Mouse (Mus musculus): ENCODE results near the gene Gm11938. TPM values are rescaled to one million over a fixed set of nuclear protein-coding genes. Genes with fewer than 3 reads are reported as not detected.
"Not testable (repeated sequence)": the region's sequence is repeated elsewhere in the genome, so short reads cannot be mapped to it uniquely, and the experiment has no call there.

Gm11938 gene
- total RNA-seq, 1 experiment = not detected

GRCm38 (mm10) chr11:99628138-99628537, 25.0 kb upstream of the Gm11938 start, which contains the start of gene Krtap4-1:
Gene Krtap4-1, minus strand, starts transcription at chr11:99628238.
- Histone ChIP-seq H3K4me3 (ENCODE audit: insufficient read depth in 1 of 2, low read depth in 1 of 2, low read length in 2 of 2, poor library complexity in 1 of 2, severe bottlenecking in 1 of 2) (0 out of 4 replicates have a peak within 1 kb of the TSS, but pooled peaks of 1 of the 2 experiments have one; percentile 0), H3K36me3 (ENCODE audit: control insufficient read depth, insufficient read depth, low read length, poor library complexity, severe bottlenecking) (no peaks in the 10 kb centered on the region), H3K27ac (ENCODE audit: insufficient read depth, low read depth, low read length, poor library complexity, severe bottlenecking) (no peak within 1 kb of the TSS), H3K4me1 (ENCODE audit: control insufficient read depth in 2 of 2, insufficient read depth in 2 of 2, low read length in 2 of 2, poor library complexity in 1 of 2) (no peaks in the 10 kb centered on the region), H3K9me3 (ENCODE audit: control insufficient read depth, insufficient read depth, low read depth, low read length) (no peaks in the 10 kb centered on the region), H3K9ac (ENCODE audit: insufficient read depth, low read depth, low read length, poor library complexity, severe bottlenecking) (no peak within 1 kb of the TSS)
- TF ChIP-seq CHD2 (IDR thresholded peaks at IDR 0.05; ENCODE audit: low read depth, low read length) = no peak
- TF ChIP-seq HCFC1 (IDR thresholded peaks at IDR 0.05; ENCODE audit: borderline replicate concordance, insufficient read depth, low read length) = no peak
- no peak for TF ChIP-seq ZNF384 (IDR thresholded peaks at IDR 0.05; ENCODE audit: low read depth, low read length)
- TF ChIP-seq MAFK (IDR thresholded peaks at IDR 0.05; ENCODE audit: insufficient read depth, low read depth, low read length) = no peak
- no peak for TF ChIP-seq ZC3H11A (IDR thresholded peaks at IDR 0.05; ENCODE audit: borderline replicate concordance, low read depth, low read length)
- no peak for DNase-seq (ENCODE audit: low read depth, low spot score)
- in situ Hi-C loops (cut with MboI; ENCODE audit: low sequenced_read_pairs in 2 of 2, unreplicated experiment in 2 of 2) = no loop called here

GRCm38 (mm10) chr11:99620335-99620734, 17.2 kb upstream of the Gm11938 start, which contains the start of gene Gm11562:
Gene Gm11562, minus strand, starts transcription at chr11:99620435.
- Histone ChIP-seq H3K4me1 (ENCODE audit: control insufficient read depth in 2 of 2, insufficient read depth in 2 of 2, low read length in 2 of 2, poor library complexity in 1 of 2) (no peaks in the 10 kb centered on the region), H3K9me3 (ENCODE audit: control insufficient read depth, insufficient read depth, low read depth, low read length) (no peaks in the 10 kb centered on the region), H3K9ac (ENCODE audit: insufficient read depth, low read depth, low read length, poor library complexity, severe bottlenecking) (no peak within 1 kb of the TSS), H3K36me3 (ENCODE audit: control insufficient read depth, insufficient read depth, low read length, poor library complexity, severe bottlenecking) (no peaks in the 10 kb centered on the region), H3K4me3 (ENCODE audit: insufficient read depth in 1 of 2, low read depth in 1 of 2, low read length in 2 of 2, poor library complexity in 1 of 2, severe bottlenecking in 1 of 2) (no peak within 1 kb of the TSS), H3K27ac (ENCODE audit: insufficient read depth, low read depth, low read length, poor library complexity, severe bottlenecking) (no peak within 1 kb of the TSS)
- in situ Hi-C loops (cut with MboI; ENCODE audit: low sequenced_read_pairs in 2 of 2, unreplicated experiment in 2 of 2) = no loop called here
- no peak for DNase-seq (ENCODE audit: low read depth, low spot score)
- no peak for TF ChIP-seq CHD2 (IDR thresholded peaks at IDR 0.05; ENCODE audit: low read depth, low read length)
- no peak for TF ChIP-seq MAFK (IDR thresholded peaks at IDR 0.05; ENCODE audit: insufficient read depth, low read depth, low read length)
- no peak for TF ChIP-seq ZC3H11A (IDR thresholded peaks at IDR 0.05; ENCODE audit: borderline replicate concordance, low read depth, low read length)
- TF ChIP-seq HCFC1 (IDR thresholded peaks at IDR 0.05; ENCODE audit: borderline replicate concordance, insufficient read depth, low read length) = no peak
- TF ChIP-seq ZNF384 (IDR thresholded peaks at IDR 0.05; ENCODE audit: low read depth, low read length) = no peak

- no peak for DNase-seq (ENCODE audit: low read depth, low spot score)
- Histone ChIP-seq H3K9me3 (ENCODE audit: control insufficient read depth, insufficient read depth, low read depth, low read length) (no peaks in the 10 kb centered on the region), H3K9ac (ENCODE audit: insufficient read depth, low read depth, low read length, poor library complexity, severe bottlenecking) (no peak within 1 kb of the TSS), H3K4me3 (ENCODE audit: insufficient read depth in 1 of 2, low read depth in 1 of 2, low read length in 2 of 2, poor library complexity in 1 of 2, severe bottlenecking in 1 of 2) (no peak within 1 kb of the TSS), H3K36me3 (ENCODE audit: control insufficient read depth, insufficient read depth, low read length, poor library complexity, severe bottlenecking) (no peaks in the 10 kb centered on the region), H3K27ac (ENCODE audit: insufficient read depth, low read depth, low read length, poor library complexity, severe bottlenecking) (no peak within 1 kb of the TSS), H3K4me1 (ENCODE audit: control insufficient read depth in 2 of 2, insufficient read depth in 2 of 2, low read length in 2 of 2, poor library complexity in 1 of 2) (no peaks in the 10 kb centered on the region)
- in situ Hi-C loops (cut with MboI; ENCODE audit: low sequenced_read_pairs in 2 of 2, unreplicated experiment in 2 of 2) = no loop called here
- no peak for TF ChIP-seq HCFC1 (IDR thresholded peaks at IDR 0.05; ENCODE audit: borderline replicate concordance, insufficient read depth, low read length)
- no peak for TF ChIP-seq CHD2 (IDR thresholded peaks at IDR 0.05; ENCODE audit: low read depth, low read length)
Observed at GRCm38 (mm10) chr11:99614796-99615363, 11.8 kb upstream of the Gm11938 start, which contains the start of gene Krtap2-4. Gene Krtap2-4, minus strand, starts transcription at chr11:99614846.

- in situ Hi-C loops (cut with MboI; ENCODE audit: low sequenced_read_pairs in 2 of 2, unreplicated experiment in 2 of 2); H3K9ac ChIP-seq (ENCODE audit: insufficient read depth, low read depth, low read length, poor library complexity, severe bottlenecking); H3K4me1 ChIP-seq (ENCODE audit: control insufficient read depth in 2 of 2, insufficient read depth in 2 of 2, low read length in 2 of 2, poor library complexity in 1 of 2); H3K27ac ChIP-seq (ENCODE audit: insufficient read depth, low read depth, low read length, poor library complexity, severe bottlenecking); H3K9me3 ChIP-seq (ENCODE audit: control insufficient read depth, insufficient read depth, low read depth, low read length); H3K4me3 ChIP-seq (ENCODE audit: insufficient read depth in 1 of 2, low read depth in 1 of 2, low read length in 2 of 2, poor library complexity in 1 of 2, severe bottlenecking in 1 of 2); DNase-seq (ENCODE audit: low read depth, low spot score); H3K36me3 ChIP-seq (ENCODE audit: control insufficient read depth, insufficient read depth, low read length, poor library complexity, severe bottlenecking): not testable (repeated sequence)
Observed at GRCm38 (mm10) chr11:99610089-99610488, 7.0 kb upstream of the Gm11938 start, which contains the start of gene Gm11937. Gene Gm11937, minus strand, starts transcription at chr11:99610189.

GRCm38 (mm10) chr11:99609126-99609525, 6.0 kb upstream of the Gm11938 start:
- Histone ChIP-seq H3K27ac (ENCODE audit: insufficient read depth, low read depth, low read length, poor library complexity, severe bottlenecking) (no peak overlapping the region), H3K4me3 (ENCODE audit: insufficient read depth in 1 of 2, low read depth in 1 of 2, low read length in 2 of 2, poor library complexity in 1 of 2, severe bottlenecking in 1 of 2) (no peak overlapping the region), H3K9ac (ENCODE audit: insufficient read depth, low read depth, low read length, poor library complexity, severe bottlenecking) (no peak overlapping the region), H3K36me3 (ENCODE audit: control insufficient read depth, insufficient read depth, low read length, poor library complexity, severe bottlenecking) (no peaks in the 10 kb centered on the region), H3K9me3 (ENCODE audit: control insufficient read depth, insufficient read depth, low read depth, low read length) (no peaks in the 10 kb centered on the region), H3K4me1 (ENCODE audit: control insufficient read depth in 2 of 2, insufficient read depth in 2 of 2, low read length in 2 of 2, poor library complexity in 1 of 2) (no peaks in the 10 kb centered on the region)
- TF ChIP-seq HCFC1 (IDR thresholded peaks at IDR 0.05; ENCODE audit: borderline replicate concordance, insufficient read depth, low read length) = no peak
- in situ Hi-C loops (cut with MboI; ENCODE audit: low sequenced_read_pairs in 2 of 2, unreplicated experiment in 2 of 2) = no loop called here
- no peak for DNase-seq (ENCODE audit: low read depth, low spot score)

GRCm38 (mm10) chr11:99597742-99598141, 5.4 kb downstream of the Gm11938 start, which contains the start of gene Krtap9-3:
Gene Krtap9-3, minus strand, starts transcription at chr11:99598105.
- in situ Hi-C loops (cut with MboI; ENCODE audit: low sequenced_read_pairs in 2 of 2, unreplicated experiment in 2 of 2); H3K4me3 ChIP-seq (ENCODE audit: insufficient read depth in 1 of 2, low read depth in 1 of 2, low read length in 2 of 2, poor library complexity in 1 of 2, severe bottlenecking in 1 of 2); H3K27ac ChIP-seq (ENCODE audit: insufficient read depth, low read depth, low read length, poor library complexity, severe bottlenecking); H3K9me3 ChIP-seq (ENCODE audit: control insufficient read depth, insufficient read depth, low read depth, low read length); H3K4me1 ChIP-seq (ENCODE audit: control insufficient read depth in 2 of 2, insufficient read depth in 2 of 2, low read length in 2 of 2, poor library complexity in 1 of 2); H3K36me3 ChIP-seq (ENCODE audit: control insufficient read depth, insufficient read depth, low read length, poor library complexity, severe bottlenecking); DNase-seq (ENCODE audit: low read depth, low spot score); H3K9ac ChIP-seq (ENCODE audit: insufficient read depth, low read depth, low read length, poor library complexity, severe bottlenecking): not testable (repeated sequence)
